Mouse (Mus musculus) frontal cortex, postnatal 14 days (tissue): ENCODE measurements at regions not wholly inside any gene's neighbourhood (a gene's known extent, or its start where the extent isn't known, plus 50 kb on each side); places are given as distances from the start of the nearest gene placed in this dataset.

ENCODE experiments used
- DNase-seq, 2 experiments: peaks; one replicate each; pipeline ENCODE4 v3.0.0; 2022; ENCODE audit warnings: low spot score in 2 of 2

DNA sequence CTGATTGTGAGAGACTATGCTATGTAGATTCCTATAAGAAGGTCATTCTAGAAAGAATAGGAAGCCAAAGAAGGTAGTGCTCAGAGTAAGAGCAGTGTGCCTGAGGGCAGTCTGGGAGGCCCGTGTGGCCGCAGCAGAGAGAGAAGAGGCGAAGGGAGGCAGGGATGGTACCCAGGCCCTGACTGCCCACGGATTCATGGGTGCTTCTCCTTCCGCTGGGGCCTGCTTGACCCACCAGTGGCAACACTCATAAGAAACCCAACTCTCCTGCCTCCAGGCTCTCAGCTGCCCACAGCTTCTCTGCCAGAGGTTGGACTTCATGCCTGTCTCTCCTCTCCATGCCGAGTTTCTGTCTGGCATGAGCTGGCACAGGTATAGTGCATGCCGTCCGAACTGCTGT, 60.6 kb upstream of the Twist2 start:
- DNase-seq, result no peak

DNA sequence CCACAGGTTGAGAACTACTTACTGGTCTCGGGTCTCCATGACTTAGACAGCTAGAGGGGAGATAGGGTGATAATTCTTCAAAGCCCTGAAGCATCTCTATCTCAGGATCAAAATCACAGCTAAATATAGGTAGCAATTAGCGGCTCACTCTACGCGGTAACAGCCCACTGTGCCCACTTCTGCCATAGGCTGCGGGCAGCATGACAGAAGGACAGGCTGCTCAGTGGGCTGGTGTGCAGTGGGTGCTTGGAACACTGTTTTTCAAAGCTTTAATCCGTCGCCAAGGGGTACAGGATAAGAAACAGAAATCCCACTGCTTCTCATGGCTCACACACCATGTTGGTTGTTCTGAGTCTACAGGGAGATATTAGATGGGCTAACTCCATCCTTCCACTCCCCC, 59.2 kb upstream of the Twist2 start:
- DNase-seq, result no peak

DNA sequence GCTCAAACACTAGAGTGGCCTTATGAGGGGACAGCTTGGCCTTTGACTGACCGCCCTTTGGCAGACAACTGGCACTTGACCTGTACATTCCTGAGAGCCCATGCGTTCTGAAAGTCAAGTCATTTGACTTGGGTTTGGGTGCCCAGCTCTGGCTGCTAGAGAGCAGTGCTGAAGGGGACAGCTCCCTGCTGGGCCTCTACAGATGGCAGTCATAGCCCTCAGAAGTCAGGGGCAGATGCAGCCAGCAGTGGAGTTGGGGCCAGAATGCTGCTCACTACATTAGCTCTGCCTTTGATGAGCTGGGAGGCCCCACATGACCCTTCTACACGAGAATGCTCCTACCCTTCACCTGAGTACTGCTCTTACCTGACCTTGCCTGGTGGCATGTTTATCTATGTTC, 58.3 kb upstream of the Twist2 start:
- no peak for DNase-seq

DNA sequence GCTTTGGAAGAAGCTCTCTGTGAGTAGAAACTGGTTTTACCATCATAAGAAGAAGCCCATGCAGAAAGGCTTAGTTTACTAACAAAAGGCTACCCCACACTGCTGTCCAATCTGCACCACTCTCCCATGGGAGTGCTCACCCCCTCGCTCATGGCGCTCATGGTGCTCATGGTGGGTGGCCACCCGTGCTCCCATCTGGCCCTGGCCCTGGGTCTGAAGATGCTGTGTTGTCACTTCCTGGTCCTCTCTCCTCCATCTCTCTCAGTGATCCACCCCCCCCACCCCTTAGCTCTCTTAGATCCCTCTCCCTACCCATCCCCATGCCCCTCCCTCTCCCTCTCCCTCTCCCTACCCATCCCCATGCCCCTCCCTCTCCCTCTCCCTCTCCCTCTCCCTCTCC, 57.2 kb upstream of the Twist2 start:
- DNase-seq, result no peak

DNA sequence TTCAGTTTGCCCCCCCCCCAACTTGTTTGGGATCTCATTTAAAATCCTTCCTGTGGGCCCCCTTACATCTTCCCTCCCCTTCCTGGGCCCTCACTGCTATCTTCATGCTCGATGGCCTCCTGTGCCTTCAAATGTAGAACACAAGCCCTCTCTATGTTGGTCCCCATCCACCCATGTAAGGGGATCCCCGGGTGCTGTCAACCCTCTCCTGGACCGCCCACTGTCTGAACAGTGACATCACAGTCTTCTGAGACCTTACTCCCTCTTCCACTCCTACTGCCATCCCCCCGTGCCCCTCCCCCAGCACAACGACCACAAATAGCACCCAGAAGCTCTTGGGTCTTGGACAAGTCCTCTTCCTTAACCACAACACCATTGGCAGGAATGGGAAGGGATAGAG, 56.6 kb upstream of the Twist2 start:
- no peak for DNase-seq

DNA sequence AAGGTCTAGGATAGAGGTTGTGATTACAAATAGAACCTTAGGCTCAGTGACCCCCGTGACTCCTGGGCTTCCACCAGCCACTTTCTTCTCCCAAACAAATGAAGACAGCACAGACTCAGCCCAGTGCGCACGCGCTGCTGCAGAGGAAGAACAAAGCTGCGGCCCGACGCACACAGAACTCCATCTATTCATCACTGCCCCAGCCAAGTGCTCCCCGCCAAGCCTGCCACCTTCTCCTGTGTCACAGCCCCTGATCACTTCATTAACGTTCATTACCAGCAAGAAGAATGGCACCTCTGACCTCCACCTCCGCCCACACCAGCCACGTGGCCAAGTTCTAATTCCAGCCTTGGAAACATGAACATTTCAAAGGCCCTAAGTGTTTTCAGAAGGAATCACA, 53.7 kb upstream of the Twist2 start:
- no peak for DNase-seq
